Comparison of ENCODE assay signal across 9 mouse cellular contexts in the genomic region with DNA sequence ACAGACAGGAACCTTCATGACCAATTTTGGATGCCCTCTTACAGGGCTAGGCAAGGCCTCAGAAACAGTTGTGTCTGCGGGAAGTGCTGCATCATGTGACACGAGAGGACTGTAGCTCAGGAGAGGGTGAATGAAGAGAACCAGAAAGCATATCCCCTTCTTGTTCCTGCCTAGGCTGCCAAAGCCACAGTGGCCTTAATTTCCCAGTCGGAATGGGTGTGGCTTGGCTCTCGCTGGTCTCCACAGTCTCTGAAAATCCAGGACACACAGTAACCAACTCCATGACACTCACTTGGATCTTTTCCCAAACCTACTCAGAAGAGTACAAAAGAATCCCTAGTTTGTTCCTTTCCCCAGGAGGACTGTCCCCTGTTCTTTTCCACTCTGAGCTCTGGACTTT. TPM values are rescaled to one million over a fixed set of nuclear protein-coding genes. Genes with fewer than 3 reads are reported as not detected.
DNase-seq lines count a peak whose midpoint lies in the region; ATAC-seq and TF ChIP-seq lines count a peak whose summit lies in the region.
"Had no signal": no experiment of that assay in that cellular context is flagged by ENCODE, and none has a peak within 500 bp of the region (broad histone marks: within the 10 kb centered on the region; RNA-seq: fewer than 3 reads in every experiment).

No protein-coding gene starts in this region.

- H3K4me1 ChIP-seq in hindbrain, postnatal 0 days (ENCODE audit: insufficient read depth, low read length), result no peaks in the 10 kb centered on the region
- H3K4me1 ChIP-seq in hindbrain, embryonic 10.5 days (replicated peaks), result no peaks in the 10 kb centered on the region
- H3K4me1 ChIP-seq in heart, embryonic 15.5 days (replicated peaks), result peaks cover 9% of the 10 kb centered on the region
- H3K4me1 ChIP-seq: forebrain, embryonic 12.5 days; limb, embryonic 12.5 days had no signal

- no peak overlapping the region for H3K4me3 ChIP-seq in hindbrain, postnatal 0 days (ENCODE audit: low read length)
- no peak overlapping the region for H3K4me3 ChIP-seq in hindbrain, embryonic 10.5 days
- no peak overlapping the region for H3K4me3 ChIP-seq in heart, embryonic 15.5 days
- H3K4me3 ChIP-seq: forebrain, embryonic 12.5 days; limb, embryonic 12.5 days had no signal

- H3K9me3 ChIP-seq in hindbrain, postnatal 0 days (ENCODE audit: low read length), result no peaks in the 10 kb centered on the region
- H3K9me3 ChIP-seq in hindbrain, embryonic 10.5 days, result no peaks in the 10 kb centered on the region
- H3K9me3 ChIP-seq in heart, embryonic 15.5 days (replicated peaks), result no peaks in the 10 kb centered on the region
- H3K9me3 ChIP-seq: forebrain, embryonic 12.5 days; limb, embryonic 12.5 days had no signal

- no peak overlapping the region for H3K9ac ChIP-seq in hindbrain, postnatal 0 days (replicated peaks; ENCODE audit: low read length)
- H3K9ac ChIP-seq in heart, embryonic 15.5 days, result no peak overlapping the region
- H3K9ac ChIP-seq: forebrain, embryonic 12.5 days; limb, embryonic 12.5 days had no signal

- H3K36me3 ChIP-seq in hindbrain, postnatal 0 days (ENCODE audit: insufficient read depth, low read length), result no peaks in the 10 kb centered on the region
- H3K36me3 ChIP-seq in hindbrain, embryonic 10.5 days, result no peaks in the 10 kb centered on the region
- no peaks in the 10 kb centered on the region for H3K36me3 ChIP-seq in heart, embryonic 15.5 days
- H3K36me3 ChIP-seq: forebrain, embryonic 12.5 days; limb, embryonic 12.5 days had no signal

- TF ChIP-seq CTCF in hindbrain, postnatal 0 days (IDR thresholded peaks at IDR 0.05; ENCODE audit: low read depth), result no peak

- peak; percentile 77 for ATAC-seq in hindbrain, postnatal 0 days
- 0 out of 2 replicates have a peak, but pooled peaks have one; percentile 45 for ATAC-seq in heart, embryonic 15.5 days (replicated peaks; ENCODE audit: insufficient number of reproducible peaks, insufficient read depth, low FRiP score, low read depth)
- ATAC-seq in activated CD4-positive, CD25-positive, alpha-beta regulatory T cell, adult 4 months, result no peak

- H3K4me2 ChIP-seq in hindbrain, postnatal 0 days (ENCODE audit: low read depth, low read length), result no peak overlapping the region
- no peak overlapping the region for H3K4me2 ChIP-seq in heart, embryonic 15.5 days
- H3K4me2 ChIP-seq: forebrain, embryonic 12.5 days; limb, embryonic 12.5 days had no signal

- peak; percentile 82 for DNase-seq in hindbrain, postnatal 0 days (ENCODE audit: low spot score)
- no peak for DNase-seq in hindbrain, embryonic 10.5 days (ENCODE audit: low spot score)
- peak; percentile 70 to 77 for DNase-seq in right cerebral cortex, postnatal 10 days (ENCODE audit: low spot score in 2 of 2)
- no peak for DNase-seq in right cerebral cortex, postnatal 25 days
- DNase-seq in yolk sac, embryonic 10.5 days (ENCODE audit: low spot score), result no peak

- no peak overlapping the region for H3K27ac ChIP-seq in hindbrain, postnatal 0 days
- no peak overlapping the region for H3K27ac ChIP-seq in hindbrain, embryonic 10.5 days
- H3K27ac ChIP-seq in heart, embryonic 15.5 days, result peak overlapping the region; percentile 53
- H3K27ac ChIP-seq: forebrain, embryonic 12.5 days; limb, embryonic 12.5 days had no signal

- no peaks in the 10 kb centered on the region for H3K27me3 ChIP-seq in hindbrain, postnatal 0 days (ENCODE audit: insufficient read depth, low read length)
- no peaks in the 10 kb centered on the region for H3K27me3 ChIP-seq in hindbrain, embryonic 10.5 days (ENCODE audit: insufficient read depth, poor library complexity, severe bottlenecking)
- H3K27me3 ChIP-seq in heart, embryonic 15.5 days, result no peaks in the 10 kb centered on the region
- H3K27me3 ChIP-seq: forebrain, embryonic 12.5 days; limb, embryonic 12.5 days had no signal

- 40% methylated on average over 4 of the region's 4 CpGs for WGBS in hindbrain, postnatal 0 days
- 72% methylated on average over 4 of the region's 4 CpGs for WGBS in hindbrain, embryonic 10.5 days
- WGBS in heart, embryonic 15.5 days, result 32% methylated on average over 4 of the region's 4 CpGs

RNA-seq across cellular contexts. Expression of a gene that starts 10.7 kb away (rescaled TPM):
- total RNA-seq in hindbrain, postnatal 0 days (2014; rRNA removed), result 1.8 and 3.7 TPM in 2 replicates
- 6.5 and 7.7 TPM in 2 replicates for polyA plus RNA-seq in hindbrain, postnatal 0 days (2015; fragmentation: Nextera tagmentation; extraction: Ambion mirVana)
- polyA plus RNA-seq in hindbrain, embryonic 10.5 days (2016; fragmentation: Nextera tagmentation; extraction: Ambion mirVana), result 1.1 and 1.2 TPM in 2 replicates
- 1.4 and 2.2 TPM in 2 replicates for polyA plus RNA-seq in heart, embryonic 15.5 days (2015; fragmentation: Nextera tagmentation; extraction: Ambion mirVana)
- polyA plus RNA-seq in activated CD4-positive, CD25-positive, alpha-beta regulatory T cell, adult 4 months (2017; shearing (Covaris generic)), result under 1 TPM in 1 of 2 experiments, not detected in 1; 0.89 TPM

RNA-seq across cellular contexts. Expression of a gene that starts 10.8 kb away (rescaled TPM):
- total RNA-seq in hindbrain, postnatal 0 days (2014; rRNA removed), result 48.0 and 74.5 TPM in 2 replicates
- 50.5 and 52.3 TPM in 2 replicates for polyA plus RNA-seq in hindbrain, postnatal 0 days (2015; fragmentation: Nextera tagmentation; extraction: Ambion mirVana)
- polyA plus RNA-seq in hindbrain, embryonic 10.5 days (2016; fragmentation: Nextera tagmentation; extraction: Ambion mirVana), result 57.8 and 59.7 TPM in 2 replicates
- 50.5 and 53.7 TPM in 2 replicates for polyA plus RNA-seq in heart, embryonic 15.5 days (2015; fragmentation: Nextera tagmentation; extraction: Ambion mirVana)
- polyA plus RNA-seq in activated CD4-positive, CD25-positive, alpha-beta regulatory T cell, adult 4 months (2017; shearing (Covaris generic)), result 10 to 100 TPM; 23.2 to 25.9 TPM

RNA-seq across cellular contexts. Expression of a gene that starts 18.3 kb away (rescaled TPM):
- total RNA-seq in hindbrain, postnatal 0 days (2014; rRNA removed), result 31.3 and 35.7 TPM in 2 replicates
- 61.8 and 61.9 TPM in 2 replicates for polyA plus RNA-seq in hindbrain, postnatal 0 days (2015; fragmentation: Nextera tagmentation; extraction: Ambion mirVana)
- 87.6 and 110 TPM in 2 replicates for polyA plus RNA-seq in hindbrain, embryonic 10.5 days (2016; fragmentation: Nextera tagmentation; extraction: Ambion mirVana)
- 168 and 174 TPM in 2 replicates for polyA plus RNA-seq in heart, embryonic 15.5 days (2015; fragmentation: Nextera tagmentation; extraction: Ambion mirVana)
- 100 to 1,000 TPM; 202 to 222 TPM for polyA plus RNA-seq in activated CD4-positive, CD25-positive, alpha-beta regulatory T cell, adult 4 months (2017; shearing (Covaris generic))

RNA-seq across cellular contexts. Expression of a gene that starts 24.8 kb away (rescaled TPM):
- total RNA-seq in hindbrain, postnatal 0 days (2014; rRNA removed), result 27.9 and 53.5 TPM in 2 replicates
- polyA plus RNA-seq in hindbrain, postnatal 0 days (2015; fragmentation: Nextera tagmentation; extraction: Ambion mirVana), result 22.2 and 23.6 TPM in 2 replicates
- 48.1 and 51.3 TPM in 2 replicates for polyA plus RNA-seq in hindbrain, embryonic 10.5 days (2016; fragmentation: Nextera tagmentation; extraction: Ambion mirVana)
- polyA plus RNA-seq in heart, embryonic 15.5 days (2015; fragmentation: Nextera tagmentation; extraction: Ambion mirVana), result 35.0 and 41.4 TPM in 2 replicates
- 10 to 100 TPM; 67.8 to 99.6 TPM for polyA plus RNA-seq in activated CD4-positive, CD25-positive, alpha-beta regulatory T cell, adult 4 months (2017; shearing (Covaris generic))

RNA-seq across cellular contexts. Expression of a gene that starts 50.8 kb away (rescaled TPM):
- total RNA-seq in hindbrain, postnatal 0 days (2014; rRNA removed), result 19.8 and 21.0 TPM in 2 replicates
- 14.3 and 16.6 TPM in 2 replicates for polyA plus RNA-seq in hindbrain, postnatal 0 days (2015; fragmentation: Nextera tagmentation; extraction: Ambion mirVana)
- 18.6 TPM in 2 replicates for polyA plus RNA-seq in hindbrain, embryonic 10.5 days (2016; fragmentation: Nextera tagmentation; extraction: Ambion mirVana)
- 11.4 and 14.0 TPM in 2 replicates for polyA plus RNA-seq in heart, embryonic 15.5 days (2015; fragmentation: Nextera tagmentation; extraction: Ambion mirVana)
- 10 to 100 TPM; 22.2 to 30.7 TPM for polyA plus RNA-seq in activated CD4-positive, CD25-positive, alpha-beta regulatory T cell, adult 4 months (2017; shearing (Covaris generic))

Comparison
In these comparisons a context has a peak if more than half of its experiments do, and no peak if none do; other contexts are left out.
1. DNase-seq: peak in hindbrain, postnatal 0 days (single experiment) and right cerebral cortex, postnatal 10 days (2 of 2); none in hindbrain, embryonic 10.5 days (single experiment), right cerebral cortex, postnatal 25 days (single experiment) and yolk sac, embryonic 10.5 days (single experiment).